Mouse (Mus musculus) R1 (cell line): ENCODE measurements around the gene Hoxa3.

Source experiments
- DNase-seq: peaks from one replicate; pipeline ENCODE4 v3.0.0-alpha.2; 2018; ENCODE audit warnings: low read depth, low spot score

Gene Hoxa3

GRCm38 (mm10) chr6:52157466-52158275 lies 55.5 kb downstream of the Hoxa3 start:
- no peak for DNase-seq

- no peak for DNase-seq
Observed at GRCm38 (mm10) chr6:52156551-52157200, 56.5 kb downstream of the Hoxa3 start.

- no peak for DNase-seq
Observed at GRCm38 (mm10) chr6:52155471-52155870, 57.7 kb downstream of the Hoxa3 start.

GRCm38 (mm10) chr6:52154044-52154443 lies 59.1 kb downstream of the Hoxa3 start:
- no peak for DNase-seq

GRCm38 (mm10) chr6:52153270-52153669 lies 59.9 kb downstream of the Hoxa3 start:
- peak; percentile 63 for DNase-seq

- no peak for DNase-seq
Observed at GRCm38 (mm10) chr6:52152226-52153193, 60.6 kb downstream of the Hoxa3 start.

- no peak for DNase-seq
Observed at GRCm38 (mm10) chr6:52151571-52151970, 61.6 kb downstream of the Hoxa3 start.

GRCm38 (mm10) chr6:52150401-52150966 lies 62.7 kb downstream of the Hoxa3 start:
- DNase-seq = no peak

- no peak for DNase-seq
Observed at GRCm38 (mm10) chr6:52139115-52139514, 74.0 kb downstream of the Hoxa3 start.

GRCm38 (mm10) chr6:52138576-52138975 lies 74.6 kb downstream of the Hoxa3 start:
- DNase-seq = peak; percentile 68

GRCm38 (mm10) chr6:52137841-52138535 lies 75.1 kb downstream of the Hoxa3 start:
- DNase-seq = peak; percentile 72

GRCm38 (mm10) chr6:52123673-52124072 lies 89.5 kb downstream of the Hoxa3 start:
- no peak for DNase-seq

GRCm38 (mm10) chr6:52121173-52121572 lies 92.0 kb downstream of the Hoxa3 start:
- DNase-seq = no peak
